Mouse (Mus musculus) megakaryocyte-erythroid progenitor cell, adult 5-6 weeks (primary cell): Measurements from ENCODE around the gene Lzts2. TPM values are rescaled to one million over a fixed set of nuclear protein-coding genes. Genes with fewer than 3 reads are reported as not detected.

Experiments used
- ATAC-seq: replicated peaks from 2 replicates; pipeline ENCODE4 v1.8.0; 2016; ENCODE audit warnings: mild to moderate bottlenecking, inconsistent platforms; ENCODE audit not compliant: severe bottlenecking, poor library complexity, low FRiP score, low TSS enrichment
- total RNA-seq, 2 experiments: library from RNA; stranded (forward) in 1 of 2; stranded (reverse) in 1 of 2; fragments of 200-1000, 215-1000 nt in 1 of 2; fragments of >200 nt in 1 of 2; fragmentation: Nextera tagmentation in 1 of 2; gene quantifications; 2 replicates each; pipeline ENCODE4 v1.2.3; 2014 to 2017

Gene Lzts2
- total RNA-seq, 2 experiments from 2014 or later, result 7.9 to 10.2 TPM

- 0 out of 2 replicates have a peak, but pooled peaks have one; percentile 30 for ATAC-seq
Measured at GRCm38 (mm10) chr19:45073871-45074542, 59.8 kb downstream of the Lzts2 start.

- peak; percentile 52 for ATAC-seq
Measured at GRCm38 (mm10) chr19:45074580-45075322, 60.5 kb downstream of the Lzts2 start, which contains the start of gene Kazald1. Kazald1 (plus strand) TSS chr19:45075241.

- ATAC-seq, result peak; percentile 48
Measured at GRCm38 (mm10) chr19:45075323-45076035, 61.3 kb downstream of the Lzts2 start.

GRCm38 (mm10) chr19:45076036-45076575 is 61.9 kb downstream of the Lzts2 start:
- ATAC-seq, result peak; percentile 15

Other genes starting within 250 kb of the Lzts2 start
- gene Slf2, start 83.3 kb upstream of the Lzts2 start, total RNA-seq (2014; fragmentation: Nextera tagmentation), result 34.3 and 38.4 TPM in 2 replicates
- 48.3 and 52.1 TPM in 2 replicates for gene Slf2, start 83.3 kb upstream of the Lzts2 start, total RNA-seq (2017)
- 1.4 TPM in 1 of 2 replicates, not detected in the other for gene Sema4g, start 25.3 kb upstream of the Lzts2 start, total RNA-seq (2014; fragmentation: Nextera tagmentation)
- not detected in 2 replicates for gene Sema4g, start 25.3 kb upstream of the Lzts2 start, total RNA-seq (2017)
- gene Twnk, start 8.8 kb upstream of the Lzts2 start, total RNA-seq (2014; fragmentation: Nextera tagmentation), result 32.5 and 37.0 TPM in 2 replicates
- 27.1 and 32.6 TPM in 2 replicates for gene Twnk, start 8.8 kb upstream of the Lzts2 start, total RNA-seq (2017)
- 32.2 and 48.4 TPM in 2 replicates for gene Mrpl43, start 8.0 kb upstream of the Lzts2 start, total RNA-seq (2014; fragmentation: Nextera tagmentation)
- 26.3 and 29.0 TPM in 2 replicates for gene Mrpl43, start 8.0 kb upstream of the Lzts2 start, total RNA-seq (2017)
- not detected in 2 replicates for gene Pdzd7, start 31.3 kb downstream of the Lzts2 start, total RNA-seq (2014; fragmentation: Nextera tagmentation)
- gene Pdzd7, start 31.3 kb downstream of the Lzts2 start, total RNA-seq (2017), result not detected in 2 replicates
- gene Sfxn3, start 33.1 kb downstream of the Lzts2 start, total RNA-seq (2014; fragmentation: Nextera tagmentation), result 10.6 and 23.4 TPM in 2 replicates
- 5.8 and 6.4 TPM in 2 replicates for gene Sfxn3, start 33.1 kb downstream of the Lzts2 start, total RNA-seq (2017)
- 1.2 TPM in 1 of 2 replicates, not detected in the other for gene Kazald1, start 60.8 kb downstream of the Lzts2 start, total RNA-seq (2014; fragmentation: Nextera tagmentation)
- 0.80 and 1.7 TPM in 2 replicates for gene Kazald1, start 60.8 kb downstream of the Lzts2 start, total RNA-seq (2017)
- gene Tlx1, start 136.3 kb downstream of the Lzts2 start, total RNA-seq (2014; fragmentation: Nextera tagmentation), result not detected in 2 replicates
- not detected in 2 replicates for gene Tlx1, start 136.3 kb downstream of the Lzts2 start, total RNA-seq (2017)
- gene Lbx1, start 221.4 kb downstream of the Lzts2 start, total RNA-seq (2014; fragmentation: Nextera tagmentation), result not detected in 2 replicates
- not detected in 2 replicates for gene Lbx1, start 221.4 kb downstream of the Lzts2 start, total RNA-seq (2017)